Mouse (Mus musculus): ENCODE data around the gene Gm28308. TPM values are rescaled to one million over a fixed set of nuclear protein-coding genes. Genes with fewer than 3 reads are reported as not detected.

The Gm28308 gene
- polyA plus RNA-seq, 2 experiments: not detected

DNA sequence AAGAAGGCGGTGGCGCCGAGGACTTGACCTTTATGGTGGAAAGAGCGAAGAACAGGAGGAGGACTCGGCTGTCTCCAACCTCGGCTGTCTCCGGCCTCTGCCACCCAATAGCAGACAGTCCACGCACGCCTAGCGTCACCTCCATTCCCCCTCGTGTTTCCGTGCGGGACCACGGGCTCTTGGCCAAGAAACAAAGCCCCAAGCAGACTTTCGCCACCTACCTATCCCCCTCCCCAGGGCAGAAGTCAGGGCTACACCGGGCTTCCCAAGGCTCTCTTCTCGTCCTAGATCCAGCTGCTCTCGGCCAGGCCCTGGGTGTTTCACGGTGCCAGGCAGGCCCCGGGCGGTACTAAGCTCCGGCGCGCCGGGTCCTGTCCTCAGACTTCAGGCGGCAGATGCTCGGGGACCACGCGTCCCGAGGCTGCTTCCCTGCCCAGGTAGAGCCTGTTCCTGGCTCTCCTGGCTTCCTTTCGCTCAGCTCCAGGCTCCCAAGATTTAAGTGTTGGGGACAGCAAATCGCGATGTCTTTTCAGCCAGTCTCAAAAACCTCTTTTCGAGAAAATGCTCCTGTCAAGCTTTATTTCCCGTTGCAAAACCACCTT is 39.7 kb upstream of the Gm28308 start:
- no peaks in the 10 kb centered on the region for H3K9me3 ChIP-seq (ENCODE audit: control insufficient read depth, low read length)
- under 1% methylated on average over 35 of the region's 35 CpGs for WGBS (ENCODE audit: insufficient replicate concordance)
- ATAC-seq (ENCODE audit: insufficient read depth) (no peak), DNase-seq (ENCODE audit: low read depth in 3 of 3, low spot score in 3 of 3) (no peak)
- peaks cover 91% of the 10 kb centered on the region for H3K27me3 ChIP-seq (ENCODE audit: control insufficient read depth, insufficient read depth, low read length)
- H3K27ac ChIP-seq: no peak overlapping the region
- no peaks in the 10 kb centered on the region for H3K4me1 ChIP-seq (replicated peaks; ENCODE audit: control insufficient read depth in 2 of 2, insufficient read depth in 2 of 2, low read length in 1 of 2)
- H3K4me2 ChIP-seq (ENCODE audit: low read depth): no peak overlapping the region
- H3K4me3 ChIP-seq (ENCODE audit: insufficient read depth in 1 of 2, low read depth in 2 of 2, low read length in 2 of 2): no peak overlapping the region
- no peak overlapping the region for H3K9ac ChIP-seq (replicated peaks)
- no peaks in the 10 kb centered on the region for H3K36me3 ChIP-seq (replicated peaks; ENCODE audit: control insufficient read depth, insufficient read depth, low read depth)
- TF ChIP-seq EP300 (IDR thresholded peaks at IDR 0.05; ENCODE audit: low read depth) (no peak), CTCF (IDR thresholded peaks at IDR 0.05; ENCODE audit: low read depth) (no peak)

DNA sequence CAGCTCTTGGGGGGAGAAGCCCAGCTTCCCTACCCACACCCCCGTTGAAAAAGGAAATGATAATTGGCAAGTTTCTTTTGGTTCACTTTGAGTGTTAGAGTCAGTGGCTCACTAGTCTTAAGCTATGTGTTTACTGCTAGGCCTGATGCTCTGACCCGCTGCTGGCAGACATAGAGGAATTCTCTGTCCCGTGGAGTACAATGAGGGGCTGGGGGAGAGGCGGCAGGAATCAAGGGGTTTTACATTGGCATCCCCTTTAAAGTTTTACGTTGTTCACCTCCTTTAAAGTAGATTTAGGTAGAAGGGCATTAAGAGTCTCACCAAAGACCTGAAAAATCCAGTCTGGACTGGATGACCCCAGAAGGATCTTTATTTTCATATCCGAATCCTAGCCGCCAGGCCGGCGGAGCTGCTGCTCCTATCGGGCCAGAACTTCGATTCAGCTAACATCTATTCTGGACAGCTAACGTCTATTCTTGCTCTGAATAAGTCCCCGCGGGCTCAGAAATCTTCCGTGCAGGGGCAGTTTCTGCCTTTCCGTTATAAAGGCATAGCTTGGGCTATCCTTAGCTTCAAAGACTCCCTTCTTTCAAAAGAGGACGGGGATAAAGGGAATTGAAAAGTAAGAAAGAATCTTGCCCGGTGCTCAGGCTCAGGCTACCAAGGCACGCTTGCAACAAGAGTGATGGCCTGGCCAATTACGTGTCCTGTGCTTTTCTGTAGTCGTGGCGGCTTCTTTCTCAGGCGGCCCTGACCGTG is 39.1 kb upstream of the Gm28308 start:
- no peak overlapping the region for H3K9ac ChIP-seq (replicated peaks)
- no peaks in the 10 kb centered on the region for H3K9me3 ChIP-seq (ENCODE audit: control insufficient read depth, low read length)
- WGBS (ENCODE audit: insufficient replicate concordance): 2% methylated on average over 24 of the region's 24 CpGs
- no peaks in the 10 kb centered on the region for H3K4me1 ChIP-seq (replicated peaks; ENCODE audit: control insufficient read depth in 2 of 2, insufficient read depth in 2 of 2, low read length in 1 of 2)
- no peak overlapping the region for H3K4me2 ChIP-seq (ENCODE audit: low read depth)
- no peaks in the 10 kb centered on the region for H3K36me3 ChIP-seq (replicated peaks; ENCODE audit: control insufficient read depth, insufficient read depth, low read depth)
- ATAC-seq (ENCODE audit: insufficient read depth) (no peak), DNase-seq (ENCODE audit: low read depth in 3 of 3, low spot score in 3 of 3) (no peak)
- H3K4me3 ChIP-seq (ENCODE audit: insufficient read depth in 1 of 2, low read depth in 2 of 2, low read length in 2 of 2): no peak overlapping the region
- no peak overlapping the region for H3K27ac ChIP-seq
- no peak for TF ChIP-seq EP300 (IDR thresholded peaks at IDR 0.05; ENCODE audit: low read depth)
- TF ChIP-seq CTCF (IDR thresholded peaks at IDR 0.05; ENCODE audit: low read depth): no peak
- H3K27me3 ChIP-seq (ENCODE audit: control insufficient read depth, insufficient read depth, low read length): peaks cover 92% of the 10 kb centered on the region

DNA sequence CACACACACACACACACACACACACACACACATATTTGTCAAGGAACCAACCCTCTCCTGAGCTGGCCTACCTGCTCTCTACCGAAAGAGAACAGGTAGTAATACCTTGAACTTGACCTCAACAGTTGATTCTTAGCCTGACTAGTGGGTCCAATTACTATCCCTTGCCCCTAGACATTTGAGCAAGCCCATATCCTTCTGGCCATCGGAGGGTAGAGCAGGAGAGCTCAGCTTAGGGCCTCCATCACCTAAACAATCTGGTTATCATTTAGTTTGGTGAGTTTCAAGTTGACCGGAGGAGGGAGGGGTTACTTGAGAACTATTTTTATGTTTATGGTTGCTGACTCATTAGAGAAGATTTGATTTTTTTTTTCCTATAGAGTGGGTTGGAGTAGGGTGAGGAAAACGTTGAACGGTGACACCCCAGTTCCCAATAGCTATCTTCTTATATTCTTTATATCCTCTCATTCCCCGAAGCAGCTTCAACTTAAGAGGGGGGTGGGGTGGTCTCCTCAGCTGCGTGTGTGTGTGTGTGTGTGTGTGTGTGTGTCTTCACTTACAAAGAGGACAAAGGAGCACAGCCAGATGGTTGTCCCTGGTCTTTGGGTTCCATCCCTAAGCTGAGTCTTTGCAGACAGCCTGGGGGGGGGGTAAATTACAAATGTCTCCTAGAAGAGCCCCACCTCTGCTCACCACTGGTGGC is 38.2 kb upstream of the Gm28308 start:
- H3K9ac ChIP-seq (replicated peaks): no peak overlapping the region
- no peak for TF ChIP-seq CTCF (IDR thresholded peaks at IDR 0.05; ENCODE audit: low read depth)
- TF ChIP-seq EP300 (IDR thresholded peaks at IDR 0.05; ENCODE audit: low read depth): no peak
- no peak overlapping the region for H3K4me2 ChIP-seq (ENCODE audit: low read depth)
- 7% methylated on average over 7 of the region's 7 CpGs for WGBS (ENCODE audit: insufficient replicate concordance)
- H3K4me1 ChIP-seq (replicated peaks; ENCODE audit: control insufficient read depth in 2 of 2, insufficient read depth in 2 of 2, low read length in 1 of 2): no peaks in the 10 kb centered on the region
- H3K27ac ChIP-seq: no peak overlapping the region
- H3K27me3 ChIP-seq (ENCODE audit: control insufficient read depth, insufficient read depth, low read length): peaks cover 93% of the 10 kb centered on the region
- H3K36me3 ChIP-seq (replicated peaks; ENCODE audit: control insufficient read depth, insufficient read depth, low read depth): no peaks in the 10 kb centered on the region
- H3K4me3 ChIP-seq (ENCODE audit: insufficient read depth in 1 of 2, low read depth in 2 of 2, low read length in 2 of 2): no peak overlapping the region
- ATAC-seq (ENCODE audit: insufficient read depth) (no peak), DNase-seq (ENCODE audit: low read depth in 3 of 3, low spot score in 3 of 3) (no peak)
- no peaks in the 10 kb centered on the region for H3K9me3 ChIP-seq (ENCODE audit: control insufficient read depth, low read length)

DNA sequence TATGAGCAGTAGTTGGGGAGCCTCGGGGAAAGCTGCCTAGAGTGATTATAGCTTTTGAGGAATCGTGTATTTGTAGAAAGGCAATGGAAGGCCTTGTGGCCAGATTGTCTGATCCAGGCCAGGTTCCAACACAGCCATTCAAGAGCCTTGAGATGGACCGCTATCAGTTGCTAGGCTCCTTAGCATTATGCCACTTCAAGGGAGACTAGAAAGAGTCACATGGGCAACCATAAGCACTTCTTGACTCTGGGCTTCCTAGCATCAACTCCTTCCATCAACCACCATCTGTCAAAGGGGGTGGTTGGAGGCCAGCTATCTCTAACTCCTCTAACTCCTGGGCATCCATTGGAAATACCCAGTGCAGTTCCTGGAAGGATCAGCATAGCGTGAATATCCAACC is 36.7 kb upstream of the Gm28308 start:
- Histone ChIP-seq H3K9ac (replicated peaks) (no peak overlapping the region), H3K27ac (no peak overlapping the region), H3K9me3 (ENCODE audit: control insufficient read depth, low read length) (no peaks in the 10 kb centered on the region), H3K4me1 (replicated peaks; ENCODE audit: control insufficient read depth in 2 of 2, insufficient read depth in 2 of 2, low read length in 1 of 2) (no peaks in the 10 kb centered on the region), H3K36me3 (replicated peaks; ENCODE audit: control insufficient read depth, insufficient read depth, low read depth) (no peaks in the 10 kb centered on the region), H3K4me3 (ENCODE audit: insufficient read depth in 1 of 2, low read depth in 2 of 2, low read length in 2 of 2) (no peak overlapping the region), H3K27me3 (ENCODE audit: control insufficient read depth, insufficient read depth, low read length) (peaks cover 95% of the 10 kb centered on the region), H3K4me2 (ENCODE audit: low read depth) (no peak overlapping the region)
- no peak for ATAC-seq (ENCODE audit: insufficient read depth)
- TF ChIP-seq CTCF (IDR thresholded peaks at IDR 0.05; ENCODE audit: low read depth) (no peak), EP300 (IDR thresholded peaks at IDR 0.05; ENCODE audit: low read depth) (no peak)
- DNase-seq (ENCODE audit: low read depth in 3 of 3, low spot score in 3 of 3): no peak
- WGBS (ENCODE audit: insufficient replicate concordance): 0% methylated on average over 4 of the region's 4 CpGs

DNA sequence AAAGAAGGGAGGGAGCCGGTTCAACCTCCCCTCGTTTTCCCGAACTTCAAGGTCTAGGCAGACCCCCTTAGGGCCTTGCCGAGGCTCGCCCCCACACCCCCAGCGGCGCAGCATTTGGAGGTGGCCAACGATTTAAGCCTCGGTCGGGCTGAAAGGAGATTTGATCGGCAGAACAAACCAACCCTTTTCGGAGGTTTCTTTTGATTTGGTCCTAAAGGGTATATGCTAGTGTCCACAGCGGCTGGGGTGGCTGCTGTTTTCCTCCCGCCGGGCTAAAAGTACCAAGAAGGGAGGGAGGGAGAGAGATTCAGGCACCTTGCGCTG is 36.2 kb upstream of the Gm28308 start:
- ATAC-seq (ENCODE audit: insufficient read depth) (no peak), DNase-seq (ENCODE audit: low read depth in 3 of 3, low spot score in 3 of 3) (no peak)
- Histone ChIP-seq H3K4me3 (ENCODE audit: insufficient read depth in 1 of 2, low read depth in 2 of 2, low read length in 2 of 2) (no peak overlapping the region), H3K4me2 (ENCODE audit: low read depth) (no peak overlapping the region), H3K36me3 (replicated peaks; ENCODE audit: control insufficient read depth, insufficient read depth, low read depth) (no peaks in the 10 kb centered on the region), H3K27me3 (ENCODE audit: control insufficient read depth, insufficient read depth, low read length) (peaks cover 98% of the 10 kb centered on the region), H3K4me1 (replicated peaks; ENCODE audit: control insufficient read depth in 2 of 2, insufficient read depth in 2 of 2, low read length in 1 of 2) (no peaks in the 10 kb centered on the region), H3K9ac (replicated peaks) (no peak overlapping the region), H3K9me3 (ENCODE audit: control insufficient read depth, low read length) (no peaks in the 10 kb centered on the region), H3K27ac (no peak overlapping the region)
- TF ChIP-seq EP300 (IDR thresholded peaks at IDR 0.05; ENCODE audit: low read depth) (no peak), CTCF (IDR thresholded peaks at IDR 0.05; ENCODE audit: low read depth) (no peak)
- WGBS (ENCODE audit: insufficient replicate concordance): under 1% methylated on average over 16 of the region's 16 CpGs

All from liver, embryonic 14.5 days (tissue).